Mouse (Mus musculus) heart, adult 11 months (tissue): Measurements from ENCODE around the gene Tcf3.

Source experiments
- DNase-seq: peaks from one replicate; pipeline ENCODE4 v3.0.0; 2022

The Tcf3 gene

GRCm38 (mm10) chr10:80435764-80436163 is 2.3 kb upstream of the Tcf3 start:
- peak; percentile 91 for DNase-seq

- DNase-seq, result peak; percentile 94
These were observed 1.4 kb upstream of the Tcf3 start for GRCm38 (mm10) chr10:80434823-80435222.

GRCm38 (mm10) chr10:80434233-80434592 is 766 bp upstream of the Tcf3 start:
- no peak for DNase-seq

GRCm38 (mm10) chr10:80432936-80433512 is 423 bp downstream of the Tcf3 start:
- DNase-seq, result peak; percentile 97

GRCm38 (mm10) chr10:80432387-80432785 is 1.1 kb downstream of the Tcf3 start:
- no peak for DNase-seq

- peak; percentile 94 for DNase-seq
These were observed 1.7 kb downstream of the Tcf3 start for GRCm38 (mm10) chr10:80431570-80432386.

GRCm38 (mm10) chr10:80430375-80430980 is 3.0 kb downstream of the Tcf3 start:
- no peak for DNase-seq

GRCm38 (mm10) chr10:80429800-80430199 is 3.6 kb downstream of the Tcf3 start:
- peak; percentile 89 for DNase-seq

GRCm38 (mm10) chr10:80425041-80425440 is 8.4 kb downstream of the Tcf3 start:
- DNase-seq, result no peak

- DNase-seq, result no peak
These were observed 9.9 kb downstream of the Tcf3 start for GRCm38 (mm10) chr10:80423562-80423961.

GRCm38 (mm10) chr10:80421651-80422472 is 11.6 kb downstream of the Tcf3 start:
- no peak for DNase-seq

- no peak for DNase-seq
These were observed 12.2 kb downstream of the Tcf3 start for GRCm38 (mm10) chr10:80421208-80421607.

- DNase-seq, result no peak
These were observed 12.7 kb downstream of the Tcf3 start for GRCm38 (mm10) chr10:80420729-80421128.

- no peak for DNase-seq
These were observed 14.0 kb downstream of the Tcf3 start for GRCm38 (mm10) chr10:80419419-80419818.

GRCm38 (mm10) chr10:80418311-80418710 is 15.1 kb downstream of the Tcf3 start:
- DNase-seq, result no peak

- no peak for DNase-seq
These were observed 15.6 kb downstream of the Tcf3 start for GRCm38 (mm10) chr10:80417841-80418240.

- DNase-seq, result no peak
These were observed 16.1 kb downstream of the Tcf3 start for GRCm38 (mm10) chr10:80417371-80417770.

GRCm38 (mm10) chr10:80415566-80415965 is 17.9 kb downstream of the Tcf3 start:
- no peak for DNase-seq

GRCm38 (mm10) chr10:80412656-80413541 is 20.5 kb downstream of the Tcf3 start:
- DNase-seq, result peak; percentile 97

GRCm38 (mm10) chr10:80407924-80408323 is 25.5 kb downstream of the Tcf3 start:
- DNase-seq, result no peak

- DNase-seq, result peak; percentile 99
These were observed 26.6 kb downstream of the Tcf3 start, which contains the start of gene Uqcr11 for GRCm38 (mm10) chr10:80406684-80407501. Gene Uqcr11, minus strand, starts transcription at chr10:80406830.
